Mouse (Mus musculus): ENCODE measurements around the gene Pced1b.

Gene Pced1b

DNA sequence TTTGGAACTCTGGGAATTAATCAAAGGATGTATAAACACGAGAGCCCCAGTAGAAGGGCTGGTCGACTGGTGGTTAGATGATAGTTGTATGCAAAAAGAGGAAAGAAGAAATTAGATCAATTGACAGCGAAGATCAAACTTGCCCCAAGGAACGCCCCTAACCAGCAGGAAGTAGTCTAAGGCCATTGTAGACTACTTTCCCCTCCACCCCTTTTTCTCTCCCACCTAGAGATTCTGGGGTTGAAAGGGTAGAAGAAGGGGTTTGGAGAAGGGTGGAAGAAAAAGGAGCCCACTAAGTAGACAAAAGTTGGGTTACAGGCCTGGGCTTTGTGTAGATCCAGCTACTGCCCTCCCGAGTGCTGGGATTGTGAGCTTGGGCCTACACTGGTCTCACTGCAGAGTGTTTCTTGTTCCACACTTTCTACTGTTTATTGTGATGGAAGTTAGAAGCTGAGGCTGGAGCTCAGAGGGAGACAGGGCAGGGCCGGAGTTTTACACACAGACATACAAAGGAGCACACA is 125.8 kb downstream of the Pced1b start:
- ChIA-PET POLR2A (interaction anchor here (0.6 to 12.4 kb wide), 32 partner anchors 8 to 415 kb away, joined by 3 to 184 read pairs (median 3); no protein-coding TSS in a partner anchor), CTCF (interaction anchor here in 3 of 4 experiments (0.5 to 1.2 kb wide), 8 partner anchors 8 to 328 kb away, joined by 3 to 5 read pairs (median 4); no protein-coding TSS in a partner anchor)

DNA sequence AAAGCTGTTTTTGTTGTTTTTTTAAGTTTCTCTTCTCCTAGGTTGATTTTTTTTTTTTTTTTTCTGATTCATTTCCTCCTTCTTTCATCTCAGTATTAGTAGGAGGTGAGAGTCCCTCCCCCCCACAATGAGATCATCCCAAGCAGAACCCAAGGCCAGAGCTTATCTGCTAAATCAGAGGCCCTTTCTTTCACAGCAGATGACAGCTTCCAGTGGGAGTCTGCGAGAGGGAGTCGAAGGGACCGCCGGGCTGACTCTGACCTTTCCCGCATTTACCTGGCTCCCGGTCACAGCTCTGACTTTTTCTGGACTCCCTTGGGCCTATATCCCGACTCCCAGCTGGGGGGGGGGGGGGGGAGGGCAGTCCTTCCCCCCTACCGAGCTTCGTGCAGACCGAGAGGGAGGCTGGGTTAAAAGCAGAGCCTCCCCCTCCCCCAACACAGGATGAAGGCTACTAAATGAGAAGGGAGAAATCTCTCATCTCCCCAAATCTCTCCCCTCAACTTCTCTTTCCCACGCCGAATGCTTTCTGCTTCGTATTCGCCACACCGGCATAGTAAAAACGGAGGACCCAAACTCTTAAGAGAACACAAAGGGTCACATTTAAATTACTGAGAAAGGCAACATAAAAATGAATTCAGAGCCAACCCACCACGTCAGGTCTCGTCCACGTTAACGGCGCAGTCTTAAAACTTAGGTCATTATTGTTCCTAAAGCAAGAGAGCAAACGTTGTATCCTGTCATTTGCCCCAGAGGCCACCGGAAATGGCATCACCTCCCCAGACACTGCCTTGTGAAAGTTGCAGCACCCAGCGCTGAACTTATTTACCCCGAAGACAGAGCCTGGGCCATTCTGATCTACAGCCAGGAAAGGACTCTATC is 126.5 kb downstream of the Pced1b start:
- ChIA-PET POLR2A (interaction anchor here (0.6 to 12.4 kb wide), 36 partner anchors 9 to 671 kb away, joined by 3 to 184 read pairs (median 4); no protein-coding TSS in a partner anchor), CTCF (interaction anchor here in 3 of 4 experiments (0.6 to 1.2 kb wide), 7 partner anchors 9 to 139 kb away, joined by 3 to 5 read pairs (median 4); no protein-coding TSS in a partner anchor)

DNA sequence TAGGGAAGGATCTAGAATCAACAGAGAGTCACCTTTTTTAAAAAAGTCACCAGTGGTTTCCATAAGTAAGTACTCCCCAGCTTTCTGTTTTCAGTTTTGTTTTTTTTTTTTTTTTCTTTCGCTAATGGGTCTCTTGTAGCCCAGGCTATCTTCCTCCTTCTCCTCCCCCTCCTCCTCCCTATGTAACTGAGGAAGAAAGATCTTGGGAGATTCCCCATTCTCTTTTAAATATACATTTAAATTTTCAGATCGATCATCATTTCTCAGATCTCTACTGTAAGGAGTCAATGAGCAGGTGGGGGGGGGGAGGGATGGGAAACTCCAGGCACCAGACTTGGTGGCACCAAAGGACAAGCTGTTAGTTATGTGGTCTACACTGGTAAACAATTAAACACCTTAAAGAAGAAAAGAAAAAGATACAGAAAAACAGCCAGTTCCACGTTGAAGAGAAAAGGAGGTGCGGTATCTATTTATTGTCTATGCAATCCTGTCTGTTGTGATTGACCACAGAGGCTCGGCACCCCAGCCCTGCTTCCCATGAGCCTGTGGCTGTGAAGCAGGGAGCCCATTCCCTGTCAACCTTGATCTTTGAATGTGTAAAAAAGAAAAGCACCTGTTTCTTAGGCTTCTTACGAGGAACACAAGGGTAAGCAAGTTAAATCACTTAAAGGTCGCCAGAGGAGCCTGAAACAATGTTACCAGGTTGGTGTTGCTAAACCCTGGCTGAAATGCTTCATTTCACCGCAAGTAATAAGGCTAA is 127.4 kb downstream of the Pced1b start:
- ChIA-PET CTCF (interaction anchor here in 2 of 4 experiments (0.9 to 1.2 kb wide), 2 partner anchors 9 to 10 kb away, joined by 3 to 5 read pairs; no protein-coding TSS in a partner anchor), POLR2A (interaction anchor here (0.6 to 12.4 kb wide), 17 partner anchors 9 to 219 kb away, joined by 3 to 184 read pairs (median 4); no protein-coding TSS in a partner anchor)

DNA sequence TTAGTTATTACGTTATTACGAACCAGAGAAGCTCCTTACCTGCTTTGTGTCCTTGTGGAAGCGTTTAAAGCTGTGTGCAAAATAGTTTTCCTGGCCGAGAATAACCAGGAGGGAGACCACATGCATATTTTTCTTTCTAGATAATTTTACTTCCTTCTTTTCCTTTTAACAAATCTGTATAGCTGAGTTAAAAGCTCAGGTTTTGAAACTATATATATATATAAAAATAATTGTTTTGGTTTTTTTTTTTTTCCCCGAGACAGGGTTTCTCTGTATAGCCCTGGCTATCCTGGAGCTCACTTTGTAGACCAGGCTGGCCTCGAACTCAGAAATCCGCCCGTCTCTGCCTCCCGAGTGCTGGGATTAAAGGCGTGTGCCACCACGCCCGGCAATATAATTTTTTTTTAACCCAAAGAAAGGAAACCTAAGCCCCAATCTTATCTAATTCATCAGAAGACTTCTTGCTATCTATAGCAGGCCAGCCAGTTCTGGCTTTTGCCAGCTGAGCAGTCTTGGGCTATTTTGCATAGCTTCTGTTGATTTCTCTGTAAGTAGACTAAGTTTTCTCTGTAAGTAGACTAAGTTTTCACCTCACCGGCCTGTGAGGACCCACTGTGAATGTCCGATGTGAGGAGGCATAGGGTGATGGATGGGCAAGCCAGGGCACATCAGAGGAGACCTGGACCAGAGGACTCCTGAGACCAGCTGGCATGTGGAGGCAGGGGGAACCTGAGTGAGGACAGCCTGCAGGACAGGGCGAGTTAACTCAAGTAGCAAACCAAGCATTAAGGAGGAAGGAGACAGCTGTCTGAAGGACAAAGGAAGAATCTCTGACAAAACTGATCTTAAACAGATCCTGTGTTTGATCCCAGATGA is 128.2 kb downstream of the Pced1b start:
- POLR2A ChIA-PET: interaction anchor here (0.6 to 12.4 kb wide), 25 partner anchors 8 to 218 kb away, joined by 3 to 184 read pairs (median 4); no protein-coding TSS in a partner anchor
- CTCF ChIA-PET: interaction anchor here in 2 of 4 experiments (0.9 to 1.0 kb wide), 3 partner anchors 9 to 30 kb away, joined by 3 read pairs; no protein-coding TSS in a partner anchor

DNA sequence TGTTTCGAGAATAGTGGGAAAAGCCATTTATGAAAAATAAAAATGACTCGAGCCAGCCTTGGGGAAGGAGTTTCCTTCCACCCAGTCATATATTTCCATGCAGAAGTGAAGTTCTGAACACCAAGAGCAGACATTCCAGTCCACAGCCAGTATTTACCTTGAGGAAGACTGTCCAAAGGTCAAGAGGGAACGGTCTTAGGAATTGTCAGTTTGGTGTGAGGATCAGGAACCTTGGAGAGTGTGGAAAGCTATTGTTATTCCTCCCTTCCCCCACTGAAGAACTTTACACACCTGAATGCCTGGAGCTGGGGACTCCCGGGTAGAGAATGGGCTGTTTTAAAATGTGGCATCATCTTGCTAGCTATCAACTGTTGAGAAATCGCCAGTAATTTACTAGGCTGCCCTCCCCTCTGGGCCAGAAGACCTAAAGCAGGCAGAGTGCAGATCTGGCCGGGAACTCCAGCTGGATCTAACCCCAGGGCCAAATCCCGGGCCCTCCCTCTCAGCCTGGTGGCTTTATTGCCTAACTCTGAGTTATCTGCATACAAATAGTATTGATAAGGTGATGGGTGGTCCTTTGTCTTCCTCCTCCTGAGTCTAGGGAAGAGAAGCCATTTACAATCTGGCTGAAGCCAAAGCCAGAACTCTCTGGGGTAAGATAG is 129.3 kb downstream of the Pced1b start:
- ChIA-PET POLR2A (interaction anchor here in 3 of 4 experiments (0.6 to 12.4 kb wide), 42 partner anchors 7 to 674 kb away, joined by 3 to 184 read pairs (median 4); no protein-coding TSS in a partner anchor), CTCF (interaction anchor here in 1 of 4 experiments (0.7 to 1.3 kb wide), 2 partner anchors 57 to 74 kb away, joined by 3 read pairs; no protein-coding TSS in a partner anchor)

DNA sequence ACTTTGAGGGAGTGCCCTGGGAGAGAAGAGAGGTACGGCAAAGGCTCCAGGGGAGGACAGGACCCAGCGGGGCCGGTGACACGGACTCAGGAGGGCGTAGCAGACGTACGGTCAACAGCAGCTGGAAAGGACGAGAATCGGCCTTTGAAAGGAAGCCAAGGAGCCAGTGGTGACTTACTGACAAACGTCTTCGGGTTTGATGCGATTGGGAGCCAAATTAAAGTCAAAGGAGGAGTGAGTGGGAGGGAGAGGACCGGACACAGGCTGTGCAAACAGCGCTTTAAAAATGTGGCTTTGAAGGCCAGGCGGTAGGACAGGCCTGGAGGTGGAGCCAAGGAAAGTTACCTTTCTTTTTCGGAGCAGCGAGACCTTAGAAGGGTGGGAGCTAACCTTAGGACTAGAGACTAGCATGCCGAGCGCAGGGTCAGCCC is 129.9 kb downstream of the Pced1b start:
- ChIA-PET POLR2A (interaction anchor here (0.6 to 12.4 kb wide), 34 partner anchors 7 to 674 kb away, joined by 3 to 184 read pairs (median 4); no protein-coding TSS in a partner anchor), CTCF (interaction anchor here in 1 of 4 experiments (1.3 kb wide), 1 partner anchor 73 kb away, joined by 3 read pairs; no protein-coding TSS in a partner anchor)

DNA sequence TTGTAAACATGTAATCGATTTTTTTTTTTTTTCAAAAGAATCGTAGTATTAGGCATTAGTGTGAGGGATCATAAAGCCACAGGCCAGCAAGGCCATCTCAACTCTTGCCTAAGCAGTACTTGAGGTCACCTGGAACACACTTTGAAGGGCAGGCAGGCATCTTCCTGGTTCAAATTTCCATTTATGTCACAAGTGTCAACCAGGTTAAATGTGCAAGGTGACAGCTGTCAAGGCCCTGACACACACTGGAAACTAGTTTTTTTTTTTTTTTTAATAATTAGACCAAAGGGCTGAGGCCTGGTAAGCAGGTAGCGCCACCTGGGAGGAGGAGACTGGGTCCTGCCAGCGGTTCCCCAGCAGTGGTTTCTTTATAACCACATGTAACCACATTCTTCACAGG is 131.2 kb downstream of the Pced1b start:
- ChIA-PET CTCF (no interaction called here), POLR2A (interaction anchor here in 3 of 4 experiments (0.5 to 12.4 kb wide), 5 partner anchors 5 to 31 kb away, joined by 4 to 184 read pairs (median 18); no protein-coding TSS in a partner anchor)

DNA sequence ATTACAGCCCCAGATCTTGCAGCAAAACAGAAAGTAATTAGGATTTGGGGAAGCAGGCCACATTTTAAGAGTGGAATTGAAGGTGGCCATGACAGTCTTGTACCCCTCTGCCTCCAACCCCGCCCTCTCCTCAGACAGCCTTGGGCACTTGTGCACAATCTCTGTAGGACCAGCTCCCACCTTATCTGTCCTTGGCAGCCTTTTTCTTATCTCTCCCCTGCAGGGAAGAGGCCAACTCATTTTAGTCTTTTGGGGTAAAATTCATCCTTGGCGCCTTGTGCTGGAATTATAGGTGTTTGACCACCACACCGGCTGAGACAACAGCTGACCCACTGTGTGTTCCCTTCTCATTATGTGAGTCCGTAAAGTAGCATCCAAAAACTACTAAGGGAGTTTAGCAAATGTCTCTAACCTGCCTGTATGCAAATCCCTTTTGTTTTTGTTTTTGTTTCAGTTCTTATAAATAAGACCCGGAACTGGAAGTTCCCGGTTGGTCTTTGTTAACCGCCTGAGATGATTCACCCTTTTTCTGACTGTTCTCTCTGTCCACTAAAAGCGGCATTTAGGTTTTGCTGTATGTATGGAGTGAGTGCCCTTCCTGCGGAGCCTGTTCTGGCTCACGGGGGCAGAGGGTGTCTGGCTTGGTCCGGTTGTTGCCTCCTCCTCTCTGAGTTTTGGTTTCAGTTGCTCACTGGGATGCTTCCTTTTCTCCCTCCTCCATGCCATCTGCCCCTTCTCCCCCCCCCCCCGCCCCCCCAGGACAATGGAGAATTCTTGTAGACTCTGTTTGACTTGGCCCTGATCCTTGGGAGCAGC is 132.8 kb downstream of the Pced1b start:
- ChIA-PET CTCF (no interaction called here), POLR2A (interaction anchor here in 3 of 4 experiments (0.8 to 9.6 kb wide), 8 partner anchors 8 to 214 kb away, joined by 3 to 184 read pairs (median 4); no protein-coding TSS in a partner anchor)

DNA sequence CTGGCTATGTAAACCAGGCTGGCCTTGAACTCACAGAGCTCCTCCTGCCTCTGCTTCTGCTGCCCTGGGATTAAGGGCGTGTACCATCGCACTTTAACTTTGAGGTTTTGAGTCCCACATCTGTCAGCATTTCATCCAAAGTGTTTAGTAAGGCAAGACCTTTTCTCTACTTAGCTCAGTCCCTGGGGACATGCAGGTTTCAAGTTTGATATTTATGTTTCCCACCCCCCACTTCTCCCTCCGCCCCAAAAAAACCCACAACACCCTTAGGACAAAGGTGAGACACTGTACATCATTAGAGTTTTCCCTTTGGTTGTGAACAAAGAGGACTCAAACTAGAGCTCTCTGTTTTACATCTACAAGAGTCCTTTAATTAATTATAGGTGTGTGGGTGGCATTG is 135.7 kb downstream of the Pced1b start:
- ChIA-PET POLR2A (interaction anchor here in 3 of 4 experiments (0.5 to 9.6 kb wide), 24 partner anchors 10 to 1112 kb away, joined by 3 to 184 read pairs (median 6); no protein-coding TSS in a partner anchor), CTCF (interaction anchor here in 3 of 4 experiments (0.5 to 1.4 kb wide), 3 partner anchors 29 to 890 kb away, joined by 3 to 6 read pairs (median 3); no protein-coding TSS in a partner anchor)

DNA sequence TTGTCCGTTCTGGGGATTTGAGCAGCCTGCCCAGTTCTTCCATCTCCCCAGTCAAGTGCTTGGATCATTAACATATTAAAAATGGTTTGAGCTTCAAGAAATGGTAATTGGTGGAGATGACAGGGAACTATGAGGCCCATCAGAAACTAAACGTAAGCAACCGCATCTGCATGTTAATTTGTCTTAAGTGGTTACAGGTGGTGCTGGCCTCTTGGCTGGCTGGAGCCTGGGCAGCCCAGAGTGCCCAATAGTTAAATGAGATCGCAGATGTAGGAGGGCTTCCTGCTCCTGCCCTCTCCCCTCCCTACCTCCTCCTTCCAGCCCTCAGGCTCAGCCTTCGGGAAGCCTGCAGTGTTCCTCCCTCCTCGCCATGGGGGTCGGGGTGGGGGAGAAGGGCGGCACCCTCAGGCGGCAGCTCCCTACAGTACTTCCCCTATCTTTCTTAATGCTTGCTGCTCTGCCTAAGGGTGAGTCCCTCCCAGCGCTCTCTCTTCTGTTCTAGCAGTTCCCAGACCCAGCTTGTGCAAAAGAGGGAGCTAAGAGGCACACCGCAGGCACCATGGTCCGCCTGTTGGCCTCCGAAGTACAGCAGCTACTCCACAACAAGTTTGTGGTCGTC is 136.7 kb downstream of the Pced1b start:
- CTCF ChIA-PET: interaction anchor here in 3 of 4 experiments (0.6 to 1.3 kb wide), 8 partner anchors 9 to 580 kb away, joined by 3 to 6 read pairs (median 3); partner anchors contain the start of gene Tmem106c (in 1 of the 3)

DNA sequence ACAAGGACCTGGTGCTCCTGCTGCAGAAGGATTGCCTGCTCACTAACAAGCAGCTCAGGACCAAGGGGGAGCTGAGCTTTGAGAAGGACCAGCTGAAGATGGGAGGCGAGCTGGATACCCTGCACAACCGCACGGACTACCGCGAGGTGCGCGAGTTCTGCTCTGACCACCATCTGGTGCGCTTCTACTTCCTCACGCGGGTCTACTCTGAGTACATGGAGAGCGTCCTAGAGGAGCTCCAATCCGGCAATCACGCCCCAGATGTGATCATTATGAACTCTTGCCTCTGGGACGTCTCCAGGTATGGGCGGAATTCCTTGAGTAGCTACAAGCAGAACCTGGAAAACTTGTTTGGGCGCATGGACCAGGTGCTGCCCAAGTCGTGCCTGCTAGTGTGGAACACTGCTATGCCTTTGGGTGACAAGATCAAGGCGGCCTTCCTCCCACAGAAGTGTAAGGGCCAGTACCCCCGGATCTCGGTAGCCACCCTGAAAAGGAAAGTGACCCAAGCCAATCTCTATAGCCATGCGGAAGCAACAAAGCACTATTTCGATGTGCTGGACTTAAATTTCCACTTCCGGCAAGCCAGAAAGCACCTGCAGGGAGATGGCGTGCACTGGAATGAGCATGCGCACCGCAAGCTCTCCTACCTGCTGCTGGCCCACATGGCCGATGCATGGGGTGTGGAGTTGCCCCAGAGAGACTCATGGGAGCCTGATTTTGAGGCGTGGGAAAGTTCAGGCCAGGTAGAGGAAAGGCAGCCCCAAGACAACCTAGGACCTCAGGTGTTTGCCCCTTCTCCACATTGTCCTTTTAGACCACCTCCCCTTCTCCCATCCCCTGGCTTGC is 137.5 kb downstream of the Pced1b start:
- POLR2A ChIA-PET: interaction anchor here (0.6 to 9.6 kb wide), 47 partner anchors 9 to 887 kb away, joined by 3 to 184 read pairs (median 3); no protein-coding TSS in a partner anchor
- CTCF ChIA-PET: interaction anchor here in 3 of 4 experiments (0.6 to 1.3 kb wide), 8 partner anchors 10 to 280 kb away, joined by 3 to 6 read pairs (median 3); no protein-coding TSS in a partner anchor

More for the DNA sequence above, 136.7 kb downstream of the Pced1b start:
- POLR2A ChIA-PET: interaction anchor here (0.6 to 9.6 kb wide), 51 partner anchors 8 to 1344 kb away, joined by 3 to 184 read pairs (median 4); no protein-coding TSS in a partner anchor

DNA sequence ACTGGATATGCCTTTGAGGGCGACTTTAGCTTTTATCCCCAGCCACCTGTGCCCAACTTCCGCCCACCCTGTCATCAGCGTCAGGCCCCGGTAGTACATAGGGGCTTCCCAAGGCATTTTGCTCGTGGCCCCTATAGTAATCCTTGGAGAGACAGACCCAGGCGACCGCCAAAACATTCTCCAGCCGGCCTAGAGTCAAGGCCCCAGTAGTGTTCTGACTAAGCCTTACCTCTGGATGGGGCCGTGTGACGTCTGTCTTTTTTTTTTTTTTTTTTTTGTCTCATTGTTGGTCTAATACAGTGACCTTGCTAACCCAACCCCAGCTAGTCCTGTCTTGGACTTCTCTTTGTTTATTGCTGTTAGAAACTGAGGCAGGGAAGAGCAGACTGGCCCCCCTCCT is 138.3 kb downstream of the Pced1b start:
- ChIA-PET POLR2A (interaction anchor here in 3 of 4 experiments (0.7 to 9.6 kb wide), 17 partner anchors 9 to 47 kb away, joined by 3 to 184 read pairs (median 5); no protein-coding TSS in a partner anchor), CTCF (interaction anchor here in 2 of 4 experiments (0.6 to 1.1 kb wide), 4 partner anchors 19 to 164 kb away, joined by 3 to 7 read pairs (median 6); no protein-coding TSS in a partner anchor)

DNA sequence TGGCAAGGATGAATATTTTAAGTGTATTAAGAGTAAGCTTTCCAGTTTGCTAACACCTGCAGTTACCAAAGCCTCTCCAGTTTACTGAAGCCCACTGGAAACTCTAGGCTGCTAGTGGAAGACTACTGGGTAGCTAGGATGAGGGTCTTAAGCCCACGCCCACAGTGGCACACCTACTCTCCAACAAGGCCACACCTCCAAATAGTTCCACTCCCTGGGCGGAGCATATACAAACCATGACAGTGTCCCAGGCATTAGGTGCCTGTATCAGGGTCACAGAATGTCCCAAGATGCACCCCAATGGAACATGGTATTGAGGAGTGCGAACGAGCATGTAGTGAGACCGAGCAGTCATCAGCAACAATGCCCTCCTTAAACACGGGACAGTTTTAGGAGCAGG is 140.9 kb downstream of the Pced1b start:
- ChIA-PET POLR2A (interaction anchor here in 2 of 4 experiments (1.4 to 9.6 kb wide), 3 partner anchors 16 to 27 kb away, joined by 6 to 184 read pairs (median 168); no protein-coding TSS in a partner anchor), CTCF (interaction anchor here in 1 of 4 experiments (0.5 kb wide), 1 partner anchor 844 kb away, joined by 3 read pairs; no protein-coding TSS in a partner anchor)

DNA sequence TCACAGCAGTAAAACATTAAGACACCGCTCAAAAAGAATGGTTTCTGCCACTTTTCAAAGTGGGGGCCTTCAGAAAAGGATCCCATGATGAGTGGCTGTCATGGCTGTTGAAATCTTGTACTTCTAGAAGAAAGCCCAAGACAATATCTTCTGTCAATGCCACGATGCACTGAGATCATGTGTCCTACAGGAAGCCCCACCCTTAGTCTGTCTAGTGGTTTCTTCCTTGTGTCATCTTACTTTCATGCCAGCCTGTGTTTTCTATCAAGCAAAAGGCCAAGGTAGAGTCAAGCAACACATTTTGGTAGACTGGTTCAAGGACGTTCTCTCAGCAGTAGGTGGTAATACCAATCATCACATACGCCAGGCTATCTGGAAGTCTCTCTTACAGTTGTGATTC is 142.7 kb downstream of the Pced1b start:
- CTCF ChIA-PET: no interaction called here
- POLR2A ChIA-PET: no interaction called here

Measured in embryonic stem cell, embryonic (primary cell).